Mouse (Mus musculus) forebrain, embryonic 10.5 days (tissue): ENCODE results near the gene Tmem59. TPM values are rescaled to one million over a fixed set of nuclear protein-coding genes. Genes with fewer than 3 reads are reported as not detected.

Experiments
- DNase-seq: peaks from one replicate; pipeline ENCODE4 v3.0.0-alpha.2; 2017; ENCODE audit warnings: low spot score; ENCODE audit errors: extremely low spot score
- H3K27ac ChIP-seq: fragments of 300-500 bp; sonication (generic); 2 replicates; pipeline ENCODE4 v1.5.1; 2016; ENCODE audit warnings: mild to moderate bottlenecking
- H3K27me3 ChIP-seq: fragments of 300-500 bp; sonication (generic); 2 replicates; pipeline ENCODE4 v1.6.1; 2016; ENCODE audit warnings: mild to moderate bottlenecking; ENCODE audit not compliant: poor library complexity, severe bottlenecking
- H3K36me3 ChIP-seq: fragments of 300-500 bp; sonication (generic); replicated peaks from 2 replicates; pipeline ENCODE4 v1.6.1; 2016; ENCODE audit warnings: mild to moderate bottlenecking, moderate library complexity
- H3K4me1 ChIP-seq: fragments of 300-500 bp; sonication (generic); 2 replicates; pipeline ENCODE4 v1.6.1; 2016
- H3K4me3 ChIP-seq: fragments of 300-500 bp; sonication (generic); 2 replicates; pipeline ENCODE4 v1.5.1; 2016; ENCODE audit warnings: mild to moderate bottlenecking, moderate library complexity
- H3K9me3 ChIP-seq: fragments of 300-500 bp; sonication (generic); 2 replicates; pipeline ENCODE4 v1.6.1; 2016; ENCODE audit warnings: mild to moderate bottlenecking, moderate library complexity
- WGBS: fragments of 180-500 bp; shearing (Covaris S2); methylation state at CpG from one replicate; pipeline ENCODE4 v1.1.7; 2016; 5-methylcytosine and 5-hydroxymethylcytosine counted together
- polyA plus RNA-seq: library from polyadenylated mRNA; unstranded; fragments of >200 nt; fragmentation: Nextera tagmentation; extraction: Ambion mirVana; gene quantifications from 2 replicates; pipeline ENCODE4 v1.2.1, GENCODE M21; 2016

Tmem59 gene
- polyA plus RNA-seq, 1 experiment from 2014 or later, result 249 TPM

- Histone ChIP-seq H3K4me3 (no peak overlapping the region), H3K27ac (no peak overlapping the region), H3K4me1 (peaks cover 5% of the 10 kb centered on the region), H3K36me3 (peaks cover 50% of the 10 kb centered on the region), H3K9me3 (no peaks in the 10 kb centered on the region), H3K27me3 (no peaks in the 10 kb centered on the region)
- 69% methylated on average over 3 of the region's 3 CpGs for WGBS
- DNase-seq, result peak; percentile 21
These were observed 7.5 kb downstream of the Tmem59 start for GRCm38 (mm10) chr4:107185703-107186102.

GRCm38 (mm10) chr4:107193841-107194240 is 15.6 kb downstream of the Tmem59 start:
- H3K36me3 ChIP-seq, result peaks cover 96% of the 10 kb centered on the region
- H3K27ac ChIP-seq, result no peak overlapping the region
- H3K4me3 ChIP-seq, result no peak overlapping the region
- H3K4me1 ChIP-seq, result no peaks in the 10 kb centered on the region
- no peak for DNase-seq
- H3K9me3 ChIP-seq, result no peaks in the 10 kb centered on the region
- 94% methylated on average over 3 of the region's 3 CpGs for WGBS
- no peaks in the 10 kb centered on the region for H3K27me3 ChIP-seq

GRCm38 (mm10) chr4:107196454-107196853 is 18.3 kb downstream of the Tmem59 start:
- H3K4me3 ChIP-seq, result no peak overlapping the region
- 86% methylated on average over 2 of the region's 2 CpGs for WGBS

GRCm38 (mm10) chr4:107198072-107198471 is 19.9 kb downstream of the Tmem59 start:
- Histone ChIP-seq H3K4me1 (no peaks in the 10 kb centered on the region), H3K27ac (no peak overlapping the region), H3K4me3 (no peak overlapping the region), H3K36me3 (peaks cover 99% of the 10 kb centered on the region), H3K9me3 (no peaks in the 10 kb centered on the region), H3K27me3 (no peaks in the 10 kb centered on the region)
- no peak for DNase-seq
- WGBS, result 91% methylated on average over 5 of the region's 5 CpGs

More at GRCm38 (mm10) chr4:107196454-107196853, 18.3 kb downstream of the Tmem59 start:
- Histone ChIP-seq H3K9me3 (no peaks in the 10 kb centered on the region), H3K36me3 (peaks cover 98% of the 10 kb centered on the region), H3K27ac (no peak overlapping the region), H3K27me3 (no peaks in the 10 kb centered on the region), H3K4me1 (no peaks in the 10 kb centered on the region)
- no peak for DNase-seq

- Histone ChIP-seq H3K4me3 (no peak overlapping the region), H3K27ac (no peak overlapping the region), H3K27me3 (no peaks in the 10 kb centered on the region), H3K9me3 (no peaks in the 10 kb centered on the region), H3K4me1 (no peaks in the 10 kb centered on the region), H3K36me3 (peaks cover 94% of the 10 kb centered on the region)
- DNase-seq, result no peak
- 96% methylated on average over 3 of the region's 3 CpGs for WGBS
These were observed 23.6 kb downstream of the Tmem59 start for GRCm38 (mm10) chr4:107201779-107202178.

GRCm38 (mm10) chr4:107203001-107203400 is 24.8 kb downstream of the Tmem59 start:
- no peaks in the 10 kb centered on the region for H3K4me1 ChIP-seq
- no peaks in the 10 kb centered on the region for H3K27me3 ChIP-seq
- DNase-seq, result no peak
- WGBS, result 92% methylated on average over 7 of the region's 7 CpGs
- no peaks in the 10 kb centered on the region for H3K9me3 ChIP-seq
- H3K4me3 ChIP-seq, result no peak overlapping the region
- no peak overlapping the region for H3K27ac ChIP-seq
- H3K36me3 ChIP-seq, result peaks cover 93% of the 10 kb centered on the region

- no peak overlapping the region for H3K27ac ChIP-seq
- H3K4me3 ChIP-seq, result no peak overlapping the region
- no peaks in the 10 kb centered on the region for H3K27me3 ChIP-seq
- DNase-seq, result no peak
- H3K36me3 ChIP-seq, result peaks cover 63% of the 10 kb centered on the region
- no peaks in the 10 kb centered on the region for H3K9me3 ChIP-seq
- WGBS, result 98% methylated on average over 2 of the region's 2 CpGs
- H3K4me1 ChIP-seq, result peaks cover 5% of the 10 kb centered on the region; the same call in 1 of the 2 replicates
These were observed 28.8 kb downstream of the Tmem59 start for GRCm38 (mm10) chr4:107207016-107207415.

- DNase-seq, result no peak
- no peak within 1 kb of the TSS for H3K27ac ChIP-seq
- peaks cover 5% of the 10 kb centered on the region; the same call in 1 of the 2 replicates for H3K4me1 ChIP-seq
- WGBS, result 92% methylated on average over 3 of the region's 3 CpGs
- no peaks in the 10 kb centered on the region for H3K9me3 ChIP-seq
- H3K4me3 ChIP-seq, result no peak within 1 kb of the TSS
- no peaks in the 10 kb centered on the region for H3K27me3 ChIP-seq
- peaks cover 45% of the 10 kb centered on the region for H3K36me3 ChIP-seq
These were observed 30.7 kb downstream of the Tmem59 start, which contains the start of gene Ldlrad1 for GRCm38 (mm10) chr4:107208880-107209279. Gene Ldlrad1, plus strand, starts transcription at chr4:107209180.

- DNase-seq, result no peak
- H3K9me3 ChIP-seq, result no peaks in the 10 kb centered on the region
- 92% methylated on average over 5 of the region's 5 CpGs for WGBS
- peaks cover 5% of the 10 kb centered on the region; the same call in 1 of the 2 replicates for H3K4me1 ChIP-seq
- no peak overlapping the region for H3K4me3 ChIP-seq
- no peak overlapping the region for H3K27ac ChIP-seq
- peaks cover 29% of the 10 kb centered on the region for H3K36me3 ChIP-seq
- no peaks in the 10 kb centered on the region for H3K27me3 ChIP-seq
These were observed 32.4 kb downstream of the Tmem59 start for GRCm38 (mm10) chr4:107210483-107211097.

- H3K9me3 ChIP-seq, result no peaks in the 10 kb centered on the region
- H3K27ac ChIP-seq, result no peak overlapping the region
- H3K4me1 ChIP-seq, result peaks cover 5% of the 10 kb centered on the region; the same call in 1 of the 2 replicates
- peaks cover 21% of the 10 kb centered on the region for H3K36me3 ChIP-seq
- WGBS, result 89% methylated on average over 4 of the region's 4 CpGs
- no peak for DNase-seq
- no peaks in the 10 kb centered on the region for H3K27me3 ChIP-seq
- no peak overlapping the region for H3K4me3 ChIP-seq
These were observed 33.3 kb downstream of the Tmem59 start for GRCm38 (mm10) chr4:107211465-107211864.

- Histone ChIP-seq H3K27ac (no peak overlapping the region), H3K9me3 (no peaks in the 10 kb centered on the region), H3K27me3 (no peaks in the 10 kb centered on the region), H3K36me3 (peaks cover 18% of the 10 kb centered on the region), H3K4me3 (no peak overlapping the region), H3K4me1 (peaks cover 5% of the 10 kb centered on the region; the same call in 1 of the 2 replicates)
- DNase-seq, result no peak
- 81% methylated on average over 5 of the region's 5 CpGs for WGBS
These were observed 33.7 kb downstream of the Tmem59 start for GRCm38 (mm10) chr4:107211936-107212335.

- H3K36me3 ChIP-seq, result peaks cover 7% of the 10 kb centered on the region; the same call in 1 of the 2 replicates
- peaks cover 5% of the 10 kb centered on the region; the same call in 1 of the 2 replicates for H3K4me1 ChIP-seq
- 84% methylated on average over 12 of the region's 12 CpGs for WGBS
- H3K27me3 ChIP-seq, result no peaks in the 10 kb centered on the region
- no peak overlapping the region for H3K27ac ChIP-seq
- DNase-seq, result no peak
- H3K9me3 ChIP-seq, result no peaks in the 10 kb centered on the region
- no peak overlapping the region for H3K4me3 ChIP-seq
These were observed 35.2 kb downstream of the Tmem59 start for GRCm38 (mm10) chr4:107213279-107214011.

GRCm38 (mm10) chr4:107217574-107217973 is 39.4 kb downstream of the Tmem59 start:
- Histone ChIP-seq H3K9me3 (no peaks in the 10 kb centered on the region), H3K36me3 (no peaks in the 10 kb centered on the region), H3K4me1 (no peaks in the 10 kb centered on the region), H3K27ac (no peak overlapping the region), H3K4me3 (no peak overlapping the region), H3K27me3 (no peaks in the 10 kb centered on the region)
- WGBS, result 84% methylated on average over 9 of the region's 9 CpGs
- no peak for DNase-seq
